Mouse (Mus musculus) lung, postnatal 0 days (tissue): ENCODE measurements at regions not wholly inside any gene's neighbourhood (a gene's known extent, or its start where the extent isn't known, plus 50 kb on each side); places are given as distances from the start of the nearest gene placed in this dataset.
"Not testable (repeated sequence)": the region's sequence is repeated elsewhere in the genome, so short reads cannot be mapped to it uniquely, and the experiment has no call there.

Experiments used
- CTCF ChIP-seq: IDR thresholded peaks from 2 replicates; pipeline ENCODE4 v1.5.1; 2016; ENCODE audit warnings: antibody characterized with exemption, mild to moderate bottlenecking
- EP300 ChIP-seq: IDR thresholded peaks from 2 replicates; pipeline ENCODE4 v1.6.1; 2016; ENCODE audit warnings: antibody characterized with exemption, mild to moderate bottlenecking, control low read depth

- not testable (repeated sequence) for TF ChIP-seq CTCF, EP300
Observed at GRCm38 (mm10) chr4:153875036-153875435, 82.0 kb upstream of the A430005L14Rik start.
